Mouse (Mus musculus) midbrain, embryonic 11.5 days (tissue): Measurements from ENCODE around the gene Gipc3. TPM values are rescaled to one million over a fixed set of nuclear protein-coding genes. Genes with fewer than 3 reads are reported as not detected.
A peak's percentile ranks its signal among the peaks of the same experiment; 100 is the strongest.

Source experiments
- ATAC-seq: fragments of 200-750 bp; cut with Nextera tagmentation; 2 replicates; pipeline ENCODE4 v1.8.0; 2017; ENCODE audit warnings: moderate TSS enrichment, moderate library complexity; ENCODE audit not compliant: low FRiP score
- DNase-seq: peaks from one replicate; pipeline ENCODE4 v3.0.0; 2015; ENCODE audit warnings: low spot score; ENCODE audit errors: missing footprints
- H3K27ac ChIP-seq: fragments of 300-500 bp; sonication (generic); 2 replicates; pipeline ENCODE4 v1.5.1; 2014; ENCODE audit warnings: low read depth, low read length
- H3K27me3 ChIP-seq: fragments of 300-500 bp; sonication (generic); 2 replicates; pipeline ENCODE4 v1.6.1; 2014; ENCODE audit warnings: mild to moderate bottlenecking, low read length, moderate library complexity, mixed read lengths; ENCODE audit not compliant: control insufficient read depth, insufficient read depth
- H3K36me3 ChIP-seq: fragments of 300-500 bp; sonication (generic); 2 replicates; pipeline ENCODE4 v1.6.1; 2014; ENCODE audit warnings: mild to moderate bottlenecking, low read length, moderate library complexity, mixed read lengths; ENCODE audit not compliant: control insufficient read depth, insufficient read depth
- H3K4me1 ChIP-seq: fragments of 300-500 bp; sonication (generic); 2 replicates; pipeline ENCODE4 v1.6.1; 2014; ENCODE audit warnings: low read length; ENCODE audit not compliant: control insufficient read depth, insufficient read depth
- H3K4me2 ChIP-seq: fragments of 300-500 bp; sonication (generic); 2 replicates; pipeline ENCODE4 v1.6.1; 2014; ENCODE audit warnings: mild to moderate bottlenecking, moderate library complexity
- H3K4me3 ChIP-seq: fragments of 300-500 bp; sonication (generic); 2 replicates; pipeline ENCODE4 v1.5.1; 2014; ENCODE audit warnings: low read depth, low read length
- H3K9ac ChIP-seq: fragments of 300-500 bp; sonication (generic); 2 replicates; pipeline ENCODE4 v1.6.1; 2014; ENCODE audit warnings: low read length
- H3K9me3 ChIP-seq: fragments of 300-500 bp; sonication (generic); 2 replicates; pipeline ENCODE4 v1.6.1; 2016; ENCODE audit warnings: low read length; ENCODE audit not compliant: control insufficient read depth
- WGBS: fragments of 180-500 bp; shearing (Covaris S2); extraction: QIAGEN DNeasy Blood & Tissue Kit; methylation state at CpG from one replicate; pipeline ENCODE4 v1.1.7; 2014; 5-methylcytosine and 5-hydroxymethylcytosine counted together
- microRNA-seq: library from miRNA; unstranded; fragments of <30 nt; microRNA quantifications from one replicate; pipeline ENCODE4, GENCODE M21; 2017
- polyA plus RNA-seq: library from polyadenylated mRNA; unstranded; fragments of >200 nt; fragmentation: Nextera tagmentation; extraction: Ambion mirVana; gene quantifications from 2 replicates; pipeline ENCODE4 v1.2.1, GENCODE M21; 2014

Gipc3 gene
- polyA plus RNA-seq, 1 experiment from 2014 or later, result 0.04 TPM

GRCm38 (mm10) chr10:81286586-81286985 lies 56.5 kb downstream of the Gipc3 start:
- H3K36me3 ChIP-seq, result no peaks in the 10 kb centered on the region
- H3K4me3 ChIP-seq, result no peak overlapping the region
- no peak overlapping the region for H3K27ac ChIP-seq
- H3K4me2 ChIP-seq, result no peak overlapping the region
- H3K9ac ChIP-seq, result no peak overlapping the region
- ATAC-seq (no peak), DNase-seq (no peak)
- 49% methylated on average over 6 of the region's 6 CpGs for WGBS
- H3K4me1 ChIP-seq, result peaks cover 5% of the 10 kb centered on the region
- no peaks in the 10 kb centered on the region for H3K9me3 ChIP-seq
- peaks cover 41% of the 10 kb centered on the region for H3K27me3 ChIP-seq

- Histone ChIP-seq H3K4me1 (peaks cover 5% of the 10 kb centered on the region), H3K4me3 (peak overlapping the region; percentile 49), H3K36me3 (no peaks in the 10 kb centered on the region), H3K27ac (no peak overlapping the region), H3K9ac (peak overlapping the region; percentile 68), H3K4me2 (peak overlapping the region; percentile 69), H3K9me3 (no peaks in the 10 kb centered on the region), H3K27me3 (peaks cover 34% of the 10 kb centered on the region)
- 2% methylated on average over 54 of the region's 54 CpGs for WGBS
- ATAC-seq (peak; percentile 77), DNase-seq (peak; percentile 100)
Measured at GRCm38 (mm10) chr10:81285694-81286450, 57.2 kb downstream of the Gipc3 start.

Small RNA genes within 50 kb of the gene (microRNA-seq; reads per million reads assigned to microRNA genes)
- gene Mir6913, result not detected

Other genes with a start within 250 kb of the Gipc3 start
- 0.08 and 0.34 TPM in 2 replicates for gene Creb3l3, start 244.4 kb downstream of the Gipc3 start, polyA plus RNA-seq
- 189 and 210 TPM in 2 replicates for gene Map2k2, start 237.4 kb downstream of the Gipc3 start, polyA plus RNA-seq
- gene Zbtb7a, start 208.0 kb downstream of the Gipc3 start, polyA plus RNA-seq, result 5.3 and 5.6 TPM in 2 replicates
- gene Pias4, start 175.3 kb downstream of the Gipc3 start, polyA plus RNA-seq, result 42.1 and 46.5 TPM in 2 replicates
- 398 and 422 TPM in 2 replicates for gene Eef2, start 166.6 kb downstream of the Gipc3 start, polyA plus RNA-seq
- 49.7 and 50.6 TPM in 2 replicates for gene Dapk3, start 160.3 kb downstream of the Gipc3 start, polyA plus RNA-seq
- not detected in 2 replicates for gene 4930442H23Rik, start 159.4 kb downstream of the Gipc3 start, polyA plus RNA-seq
- gene Nmrk2, start 141.2 kb downstream of the Gipc3 start, polyA plus RNA-seq, result not detected in 2 replicates
- 21.2 and 22.2 TPM in 2 replicates for gene Atcay, start 112.4 kb downstream of the Gipc3 start, polyA plus RNA-seq
- 3.0 and 3.8 TPM in 2 replicates for gene Zfr2, start 110.1 kb downstream of the Gipc3 start, polyA plus RNA-seq
- gene Matk, start 90.3 kb downstream of the Gipc3 start, polyA plus RNA-seq, result 2.5 and 2.7 TPM in 2 replicates
- 198 and 205 TPM in 2 replicates for gene Mrpl54, start 76.3 kb downstream of the Gipc3 start, polyA plus RNA-seq
- gene Apba3, start 76.3 kb downstream of the Gipc3 start, polyA plus RNA-seq, result 25.4 and 31.2 TPM in 2 replicates
- gene Tjp3, start 51.7 kb downstream of the Gipc3 start, polyA plus RNA-seq, result 3.9 and 4.0 TPM in 2 replicates
- 42.0 and 46.2 TPM in 2 replicates for gene Pip5k1c, start 50.3 kb downstream of the Gipc3 start, polyA plus RNA-seq
- 31.9 and 36.8 TPM in 2 replicates for gene Cactin, start 22.2 kb downstream of the Gipc3 start, polyA plus RNA-seq
- 2.4 and 2.6 TPM in 2 replicates for gene Tbxa2r, start 14.5 kb downstream of the Gipc3 start, polyA plus RNA-seq
- gene Hmg20b, start 7.2 kb upstream of the Gipc3 start, polyA plus RNA-seq, result 89.1 and 97.7 TPM in 2 replicates
- gene Mfsd12, start 14.2 kb upstream of the Gipc3 start, polyA plus RNA-seq, result 2.8 and 4.4 TPM in 2 replicates
- gene 4930404N11Rik, start 22.6 kb upstream of the Gipc3 start, polyA plus RNA-seq, result 0.12 TPM in 1 of 2 replicates, not detected in the other
- gene Fzr1, start 35.2 kb upstream of the Gipc3 start, polyA plus RNA-seq, result 94.3 and 104 TPM in 2 replicates
- gene Dohh, start 41.2 kb upstream of the Gipc3 start, polyA plus RNA-seq, result 43.3 and 53.7 TPM in 2 replicates
- 2.7 and 2.9 TPM in 2 replicates for gene Gm48551, start 41.2 kb upstream of the Gipc3 start, polyA plus RNA-seq
- gene Gm48552, start 45.7 kb upstream of the Gipc3 start, polyA plus RNA-seq, result 0.20 and 0.47 TPM in 2 replicates
- 2.3 and 2.7 TPM in 2 replicates for gene Smim24, start 49.8 kb upstream of the Gipc3 start, polyA plus RNA-seq
- 6.6 and 6.9 TPM in 2 replicates for gene Nfic, start 112.4 kb upstream of the Gipc3 start, polyA plus RNA-seq
- gene Celf5, start 139.4 kb upstream of the Gipc3 start, polyA plus RNA-seq, result 10.0 and 13.1 TPM in 2 replicates
- gene Ncln, start 153.1 kb upstream of the Gipc3 start, polyA plus RNA-seq, result 40.4 and 44.5 TPM in 2 replicates
- gene S1pr4, start 156.9 kb upstream of the Gipc3 start, polyA plus RNA-seq, result 0.37 and 0.43 TPM in 2 replicates
- 1.1 and 1.4 TPM in 2 replicates for gene Gna15, start 181.0 kb upstream of the Gipc3 start, polyA plus RNA-seq
- gene Gna11, start 201.9 kb upstream of the Gipc3 start, polyA plus RNA-seq, result 55.8 and 59.3 TPM in 2 replicates
- gene Aes, start 216.2 kb upstream of the Gipc3 start, polyA plus RNA-seq, result 306 and 325 TPM in 2 replicates
- 6.0 and 6.2 TPM in 2 replicates for gene Tle2, start 231.3 kb upstream of the Gipc3 start, polyA plus RNA-seq